Mouse (Mus musculus): Measurements from ENCODE around the gene Med19. TPM values are rescaled to one million over a fixed set of nuclear protein-coding genes. Genes with fewer than 3 reads are reported as not detected.
"Not testable (repeated sequence)": the region's sequence is repeated elsewhere in the genome, so short reads cannot be mapped to it uniquely, and the experiment has no call there.

Med19 gene
- polyA plus RNA-seq, 1 experiment from 2014 or later, result 64.5 TPM

- Histone ChIP-seq H3K4me2 (ENCODE audit: low read depth, low read length) (no peak within 1 kb of the TSS), H3K36me3 (ENCODE audit: control insufficient read depth, insufficient read depth, low read length) (no peaks in the 10 kb centered on the region), H3K4me3 (ENCODE audit: low read depth, low read length) (no peak within 1 kb of the TSS), H3K27ac (ENCODE audit: low read depth, low read length) (no peak within 1 kb of the TSS), H3K27me3 (ENCODE audit: control insufficient read depth, insufficient read depth, low read length) (no peaks in the 10 kb centered on the region), H3K9me3 (ENCODE audit: control insufficient read depth, low read length) (no peaks in the 10 kb centered on the region), H3K9ac (replicated peaks; ENCODE audit: low read depth, low read length) (no peak within 1 kb of the TSS), H3K4me1 (ENCODE audit: control insufficient read depth, insufficient read depth, low read length) (no peaks in the 10 kb centered on the region)
- no peak; the same call in 1 of the 2 replicates for ATAC-seq (ENCODE audit: low read depth)
- 92% methylated on average over 32 of the region's 32 CpGs for WGBS
Measured at GRCm38 (mm10) chr2:84658806-84659205, 19.4 kb upstream of the Med19 start, which contains the start of gene Btbd18. TSS of gene Btbd18 (plus strand) at chr2:84659079.

- H3K27me3 ChIP-seq (ENCODE audit: control insufficient read depth, insufficient read depth, low read length), result no peaks in the 10 kb centered on the region
- no peak overlapping the region for H3K9ac ChIP-seq (replicated peaks; ENCODE audit: low read depth, low read length)
- H3K9me3 ChIP-seq (ENCODE audit: control insufficient read depth, low read length), result no peaks in the 10 kb centered on the region
- H3K36me3 ChIP-seq (ENCODE audit: control insufficient read depth, insufficient read depth, low read length), result no peaks in the 10 kb centered on the region
- 71% methylated on average over 3 of the region's 3 CpGs for WGBS
- no peak overlapping the region for H3K4me2 ChIP-seq (ENCODE audit: low read depth, low read length)
- no peak overlapping the region for H3K4me3 ChIP-seq (ENCODE audit: low read depth, low read length)
- no peak overlapping the region for H3K27ac ChIP-seq (ENCODE audit: low read depth, low read length)
- no peaks in the 10 kb centered on the region for H3K4me1 ChIP-seq (ENCODE audit: control insufficient read depth, insufficient read depth, low read length)
- no peak for ATAC-seq (ENCODE audit: low read depth)
Measured at GRCm38 (mm10) chr2:84660253-84660652, 17.9 kb upstream of the Med19 start.

- WGBS, result 29% methylated on average over 2 of the region's 2 CpGs
- no peak overlapping the region for H3K27ac ChIP-seq (ENCODE audit: low read depth, low read length)
- no peak overlapping the region for H3K9ac ChIP-seq (replicated peaks; ENCODE audit: low read depth, low read length)
- no peaks in the 10 kb centered on the region for H3K36me3 ChIP-seq (ENCODE audit: control insufficient read depth, insufficient read depth, low read length)
- ATAC-seq (ENCODE audit: low read depth), result no peak
- no peaks in the 10 kb centered on the region for H3K27me3 ChIP-seq (ENCODE audit: control insufficient read depth, insufficient read depth, low read length)
- no peak overlapping the region for H3K4me2 ChIP-seq (ENCODE audit: low read depth, low read length)
- no peak overlapping the region for H3K4me3 ChIP-seq (ENCODE audit: low read depth, low read length)
- H3K9me3 ChIP-seq (ENCODE audit: control insufficient read depth, low read length), result no peaks in the 10 kb centered on the region
- H3K4me1 ChIP-seq (ENCODE audit: control insufficient read depth, insufficient read depth, low read length), result no peaks in the 10 kb centered on the region
Measured at GRCm38 (mm10) chr2:84662866-84663265, 15.3 kb upstream of the Med19 start.

GRCm38 (mm10) chr2:84666081-84666480, 12.1 kb upstream of the Med19 start:
- Histone ChIP-seq H3K9ac (replicated peaks; ENCODE audit: low read depth, low read length) (no peak overlapping the region), H3K36me3 (ENCODE audit: control insufficient read depth, insufficient read depth, low read length) (0 out of 2 replicates have a peak, but pooled peaks cover 5% of the 10 kb centered on the region), H3K9me3 (ENCODE audit: control insufficient read depth, low read length) (no peaks in the 10 kb centered on the region), H3K27ac (ENCODE audit: low read depth, low read length) (no peak overlapping the region), H3K4me3 (ENCODE audit: low read depth, low read length) (no peak overlapping the region), H3K4me2 (ENCODE audit: low read depth, low read length) (no peak overlapping the region), H3K27me3 (ENCODE audit: control insufficient read depth, insufficient read depth, low read length) (no peaks in the 10 kb centered on the region), H3K4me1 (ENCODE audit: control insufficient read depth, insufficient read depth, low read length) (peaks cover 9% of the 10 kb centered on the region; the same call in 1 of the 2 replicates)
- 67% methylated on average over 12 of the region's 12 CpGs for WGBS
- ATAC-seq (ENCODE audit: low read depth), result no peak

- Histone ChIP-seq H3K4me3 (ENCODE audit: low read depth, low read length) (peak overlapping the region; percentile 88), H3K9ac (replicated peaks; ENCODE audit: low read depth, low read length) (peak overlapping the region; percentile 81), H3K9me3 (ENCODE audit: control insufficient read depth, low read length) (no peaks in the 10 kb centered on the region), H3K36me3 (ENCODE audit: control insufficient read depth, insufficient read depth, low read length) (peaks cover 16% of the 10 kb centered on the region; the same call in 1 of the 2 replicates), H3K27me3 (ENCODE audit: control insufficient read depth, insufficient read depth, low read length) (no peaks in the 10 kb centered on the region), H3K4me1 (ENCODE audit: control insufficient read depth, insufficient read depth, low read length) (peaks cover 9% of the 10 kb centered on the region; the same call in 1 of the 2 replicates), H3K27ac (ENCODE audit: low read depth, low read length) (peak overlapping the region; percentile 90), H3K4me2 (ENCODE audit: low read depth, low read length) (peak overlapping the region; percentile 70)
- ATAC-seq (ENCODE audit: low read depth), result peak; percentile 81
- 3% methylated on average over 39 of the region's 39 CpGs for WGBS
Measured at GRCm38 (mm10) chr2:84669828-84670568, 8.2 kb upstream of the Med19 start.

- Histone ChIP-seq H3K4me1 (ENCODE audit: control insufficient read depth, insufficient read depth, low read length) (peaks cover 9% of the 10 kb centered on the region; the same call in 1 of the 2 replicates), H3K4me3 (ENCODE audit: low read depth, low read length) (peak within 1 kb of the TSS; percentile 88), H3K27ac (ENCODE audit: low read depth, low read length) (peak within 1 kb of the TSS; percentile 90), H3K9ac (replicated peaks; ENCODE audit: low read depth, low read length) (peak within 1 kb of the TSS; percentile 81), H3K4me2 (ENCODE audit: low read depth, low read length) (peak within 1 kb of the TSS; percentile 70), H3K27me3 (ENCODE audit: control insufficient read depth, insufficient read depth, low read length) (no peaks in the 10 kb centered on the region), H3K9me3 (ENCODE audit: control insufficient read depth, low read length) (no peaks in the 10 kb centered on the region), H3K36me3 (ENCODE audit: control insufficient read depth, insufficient read depth, low read length) (peaks cover 21% of the 10 kb centered on the region; the same call in 1 of the 2 replicates)
- under 1% methylated on average over 20 of the region's 20 CpGs for WGBS
- ATAC-seq (ENCODE audit: low read depth), result peak; percentile 98
Measured at GRCm38 (mm10) chr2:84670569-84670933, 7.7 kb upstream of the Med19 start, which contains the start of gene Selenoh. TSS of gene Selenoh (minus strand) at chr2:84670770.

GRCm38 (mm10) chr2:84671535-84671934, 6.7 kb upstream of the Med19 start:
- H3K27ac ChIP-seq (ENCODE audit: low read depth, low read length); ATAC-seq (ENCODE audit: low read depth); H3K4me1 ChIP-seq (ENCODE audit: control insufficient read depth, insufficient read depth, low read length); H3K9me3 ChIP-seq (ENCODE audit: control insufficient read depth, low read length); H3K4me3 ChIP-seq (ENCODE audit: low read depth, low read length); H3K9ac ChIP-seq (replicated peaks; ENCODE audit: low read depth, low read length); H3K27me3 ChIP-seq (ENCODE audit: control insufficient read depth, insufficient read depth, low read length): not testable (repeated sequence)
- H3K36me3 ChIP-seq (ENCODE audit: control insufficient read depth, insufficient read depth, low read length), result peaks cover 21% of the 10 kb centered on the region; the same call in 1 of the 2 replicates
- peak overlapping the region; percentile 70 for H3K4me2 ChIP-seq (ENCODE audit: low read depth, low read length)
- 34% methylated on average over 3 of the region's 5 CpGs for WGBS

- H3K4me1 ChIP-seq (ENCODE audit: control insufficient read depth, insufficient read depth, low read length), result peaks cover 20% of the 10 kb centered on the region
- H3K9me3 ChIP-seq (ENCODE audit: control insufficient read depth, low read length), result no peaks in the 10 kb centered on the region
- no peaks in the 10 kb centered on the region for H3K27me3 ChIP-seq (ENCODE audit: control insufficient read depth, insufficient read depth, low read length)
- peak; percentile 63 for ATAC-seq (ENCODE audit: low read depth)
- peaks cover 16% of the 10 kb centered on the region; the same call in 1 of the 2 replicates for H3K36me3 ChIP-seq (ENCODE audit: control insufficient read depth, insufficient read depth, low read length)
- H3K4me2 ChIP-seq (ENCODE audit: low read depth, low read length), result peak overlapping the region; percentile 51
- peak overlapping the region; percentile 69 for H3K27ac ChIP-seq (ENCODE audit: low read depth, low read length)
- peak overlapping the region; percentile 47 for H3K9ac ChIP-seq (replicated peaks; ENCODE audit: low read depth, low read length)
- peak overlapping the region; percentile 98 for H3K4me3 ChIP-seq (ENCODE audit: low read depth, low read length)
- WGBS, result 11% methylated on average over 21 of the region's 22 CpGs
Measured at GRCm38 (mm10) chr2:84677270-84677967, 783 bp upstream of the Med19 start.

- Histone ChIP-seq H3K27me3 (ENCODE audit: control insufficient read depth, insufficient read depth, low read length) (no peaks in the 10 kb centered on the region), H3K4me3 (ENCODE audit: low read depth, low read length) (peak within 1 kb of the TSS; percentile 98), H3K36me3 (ENCODE audit: control insufficient read depth, insufficient read depth, low read length) (peaks cover 13% of the 10 kb centered on the region; the same call in 1 of the 2 replicates), H3K9me3 (ENCODE audit: control insufficient read depth, low read length) (no peaks in the 10 kb centered on the region), H3K9ac (replicated peaks; ENCODE audit: low read depth, low read length) (peak within 1 kb of the TSS; percentile 74), H3K4me2 (ENCODE audit: low read depth, low read length) (peak within 1 kb of the TSS; percentile 82), H3K27ac (ENCODE audit: low read depth, low read length) (peak within 1 kb of the TSS; percentile 55), H3K4me1 (ENCODE audit: control insufficient read depth, insufficient read depth, low read length) (peaks cover 20% of the 10 kb centered on the region)
- WGBS, result 22% methylated on average over 8 of the region's 8 CpGs
- ATAC-seq (ENCODE audit: low read depth), result no peak
Measured at GRCm38 (mm10) chr2:84679016-84679415, 814 bp downstream of the Med19 start, which contains the start of gene Tmx2. TSS of gene Tmx2 (minus strand) at chr2:84679140.

Measured in neural tube, embryonic 14.5 days (tissue).